8 mouse cellular contexts compared by ENCODE assay signal in the genomic region with DNA sequence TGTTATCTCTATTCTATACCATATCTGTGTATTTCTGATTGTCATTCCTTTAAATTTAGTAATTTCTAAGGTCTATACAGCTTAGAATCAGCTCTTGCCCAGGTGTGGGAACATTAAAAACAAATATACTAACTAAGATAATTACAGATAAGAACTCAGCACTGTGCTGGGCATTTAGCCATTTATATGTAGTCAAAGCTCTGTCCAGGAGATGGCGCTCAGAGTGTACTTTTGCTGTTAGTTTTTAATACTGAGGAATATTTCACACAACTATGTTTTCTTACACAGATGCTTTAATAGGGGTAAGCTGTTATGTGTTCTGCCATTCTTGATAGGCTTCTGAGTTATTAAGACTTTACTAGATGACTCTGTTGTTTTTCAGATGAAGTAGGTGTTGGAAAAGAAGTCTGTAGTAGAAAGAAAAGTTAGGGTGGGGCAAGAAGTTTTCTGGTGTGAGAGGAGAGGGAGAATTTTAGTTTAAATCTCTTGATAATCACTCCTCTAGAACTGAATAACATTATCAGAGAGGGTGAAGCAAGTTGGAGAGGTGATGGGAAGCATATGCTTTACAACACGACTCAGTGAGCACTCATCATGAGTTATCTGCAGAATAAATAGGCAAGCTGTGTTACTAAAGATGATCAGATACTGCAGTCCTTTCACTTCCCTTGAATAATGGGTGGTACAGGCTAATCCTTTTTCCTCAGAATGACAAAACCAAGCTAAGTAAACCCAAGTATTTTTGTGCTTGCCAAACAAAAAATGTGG.
DNase-seq lines count a peak whose midpoint lies in the region; ATAC-seq and TF ChIP-seq lines count a peak whose summit lies in the region.

No protein-coding gene starts in this region.

- peak; percentile 19 to 35 for DNase-seq in cerebellum, adult 18-20 months
- no peak for DNase-seq in cerebellum, adult 9-11 months
- DNase-seq in testis, postnatal 10 days (ENCODE audit: low spot score): peak; percentile 44
- DNase-seq in testis, postnatal 14 days (ENCODE audit: low spot score): no peak
- peak; percentile 63 for DNase-seq in hindbrain, embryonic 11.5 days (ENCODE audit: low spot score)
- no peak for DNase-seq in liver, embryonic 14.5 days (ENCODE audit: low read depth in 3 of 3, low spot score in 3 of 3)
- DNase-seq in stomach, postnatal 0 days (ENCODE audit: low spot score): peak; percentile 52
- no peak for DNase-seq in thymus, postnatal 25 days

- no peak overlapping the region for H3K4me2 ChIP-seq in hindbrain, embryonic 11.5 days (replicated peaks; ENCODE audit: low read depth, low read length)
- no peak overlapping the region for H3K4me2 ChIP-seq in liver, embryonic 14.5 days (ENCODE audit: low read depth)
- H3K4me2 ChIP-seq in stomach, postnatal 0 days (replicated peaks; ENCODE audit: low read depth): no peak overlapping the region

- H3K4me3 ChIP-seq in hindbrain, embryonic 11.5 days (ENCODE audit: low read depth, low read length): no peak overlapping the region
- no peak overlapping the region for H3K4me3 ChIP-seq in liver, embryonic 14.5 days (ENCODE audit: insufficient read depth in 1 of 2, low read depth in 2 of 2, low read length in 2 of 2)
- no peak overlapping the region for H3K4me3 ChIP-seq in stomach, postnatal 0 days (ENCODE audit: low read depth, low read length)

- H3K27me3 ChIP-seq in hindbrain, embryonic 11.5 days (ENCODE audit: control insufficient read depth, insufficient read depth, low read length): no peaks in the 10 kb centered on the region
- no peaks in the 10 kb centered on the region for H3K27me3 ChIP-seq in liver, embryonic 14.5 days (ENCODE audit: control insufficient read depth, insufficient read depth, low read length)
- H3K27me3 ChIP-seq in stomach, postnatal 0 days (ENCODE audit: control insufficient read depth, insufficient read depth, low read length): no peaks in the 10 kb centered on the region

- H3K4me1 ChIP-seq in hindbrain, embryonic 11.5 days (replicated peaks; ENCODE audit: control insufficient read depth, insufficient read depth, low read length): no peaks in the 10 kb centered on the region
- no peaks in the 10 kb centered on the region for H3K4me1 ChIP-seq in liver, embryonic 14.5 days (replicated peaks; ENCODE audit: control insufficient read depth in 2 of 2, insufficient read depth in 2 of 2, low read length in 1 of 2)
- H3K4me1 ChIP-seq in stomach, postnatal 0 days (replicated peaks; ENCODE audit: control insufficient read depth, insufficient read depth): no peaks in the 10 kb centered on the region

- no peak overlapping the region for H3K9ac ChIP-seq in hindbrain, embryonic 11.5 days (ENCODE audit: low read depth, low read length)
- H3K9ac ChIP-seq in liver, embryonic 14.5 days (replicated peaks): no peak overlapping the region
- no peak overlapping the region for H3K9ac ChIP-seq in stomach, postnatal 0 days (ENCODE audit: low read length)

- no peak for TF ChIP-seq EP300 in liver, embryonic 14.5 days (IDR thresholded peaks at IDR 0.05; ENCODE audit: low read depth)
- no peak for TF ChIP-seq EP300 in stomach, postnatal 0 days (optimal IDR thresholded peaks at IDR 0.05)

- H3K9me3 ChIP-seq in hindbrain, embryonic 11.5 days (ENCODE audit: control insufficient read depth, low read length): no peaks in the 10 kb centered on the region
- H3K9me3 ChIP-seq in liver, embryonic 14.5 days (ENCODE audit: control insufficient read depth, low read length): no peaks in the 10 kb centered on the region
- H3K9me3 ChIP-seq in stomach, postnatal 0 days (ENCODE audit: control insufficient read depth, low read length): no peaks in the 10 kb centered on the region

- H3K27ac ChIP-seq in hindbrain, embryonic 11.5 days (ENCODE audit: low read depth, low read length): no peak overlapping the region
- no peak overlapping the region for H3K27ac ChIP-seq in liver, embryonic 14.5 days
- no peak overlapping the region for H3K27ac ChIP-seq in stomach, postnatal 0 days (replicated peaks)

- no peaks in the 10 kb centered on the region for H3K36me3 ChIP-seq in hindbrain, embryonic 11.5 days (ENCODE audit: control insufficient read depth, insufficient read depth, low read length)
- no peaks in the 10 kb centered on the region for H3K36me3 ChIP-seq in liver, embryonic 14.5 days (replicated peaks; ENCODE audit: control insufficient read depth, insufficient read depth, low read depth)
- H3K36me3 ChIP-seq in stomach, postnatal 0 days (ENCODE audit: control insufficient read depth, insufficient read depth, low read length): no peaks in the 10 kb centered on the region

- peak; percentile 25; the same call in 1 of the 2 replicates for TF ChIP-seq CTCF in liver, embryonic 14.5 days (IDR thresholded peaks at IDR 0.05; ENCODE audit: low read depth)
- TF ChIP-seq CTCF in stomach, postnatal 0 days (IDR thresholded peaks at IDR 0.05; ENCODE audit: low read depth): peak; percentile 80

- 29% methylated on average over 2 of the region's 2 CpGs for WGBS in hindbrain, embryonic 11.5 days
- 15% methylated on average over 2 of the region's 2 CpGs for WGBS in liver, embryonic 14.5 days (ENCODE audit: insufficient replicate concordance)
- 4% methylated on average over 2 of the region's 2 CpGs for WGBS in stomach, postnatal 0 days

- ATAC-seq in hindbrain, embryonic 11.5 days (ENCODE audit: low FRiP score): peak; percentile 51; the same call in 1 of the 2 replicates
- ATAC-seq in liver, embryonic 14.5 days (ENCODE audit: insufficient read depth): no peak
- no peak for ATAC-seq in stomach, postnatal 0 days (ENCODE audit: low FRiP score, low TSS enrichment)

Comparison
In these comparisons a context has a peak if more than half of its experiments do, and no peak if none do; other contexts are left out.
1. DNase-seq: peak in cerebellum, adult 18-20 months (2 of 2), testis, postnatal 10 days (single experiment), hindbrain, embryonic 11.5 days (single experiment) and stomach, postnatal 0 days (single experiment); none in cerebellum, adult 9-11 months (single experiment), testis, postnatal 14 days (single experiment), liver, embryonic 14.5 days (0 of 3) and thymus, postnatal 25 days (single experiment).